Mouse (Mus musculus): ENCODE data around the gene Cyb561d1. TPM values are rescaled to one million over a fixed set of nuclear protein-coding genes. Genes with fewer than 3 reads are reported as not detected.

Cyb561d1 gene
- 39.0 and 42.1 TPM in 2 replicates for total RNA-seq (2023)

GRCm38 (mm10) chr3:108200329-108201323 is at the start of gene Cyb561d1:
Gene Cyb561d1 (minus strand): TSS chr3:108201212.

GRCm38 (mm10) chr3:108226558-108227350 is 25.7 kb upstream of the Cyb561d1 start, which contains the start of gene Sypl2:
Gene Sypl2 (minus strand): TSS chr3:108226648.

DNA sequence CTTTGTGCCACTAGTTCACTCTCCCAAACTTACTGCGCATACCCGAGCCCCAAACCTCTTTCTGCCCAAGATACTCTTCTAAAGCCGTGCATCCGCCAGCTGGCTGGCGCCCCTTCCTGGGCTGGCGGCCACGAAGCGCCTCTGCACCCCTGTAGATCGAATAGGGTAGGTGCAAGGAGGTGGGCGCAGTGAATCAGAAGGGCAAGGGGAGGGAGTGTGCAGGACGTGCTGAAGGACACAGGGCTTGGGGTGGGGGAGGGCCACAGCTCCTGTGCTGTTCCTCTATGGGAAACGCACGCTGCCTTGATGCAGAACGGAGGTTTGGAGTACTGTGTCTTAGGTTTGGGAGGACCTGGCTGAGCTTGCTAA is 9.7 kb upstream of the Cyb561d1 start, which contains the start of gene Atxn7l2:
TSS of gene Atxn7l2 (minus strand) at position 164 of the 369 bp plus-strand sequence.

GRCm38 (mm10) chr3:108186098-108187047 is 14.6 kb downstream of the Cyb561d1 start, which contains the start of gene Amigo1:
Gene Amigo1 (plus strand): TSS chr3:108186335.

GRCm38 (mm10) chr3:108154656-108155055 is 46.4 kb downstream of the Cyb561d1 start, which contains the start of gene Gpr61:
Gene Gpr61 (minus strand): TSS chr3:108154882.

Other genes with a start within 250 kb of the Cyb561d1 start
- not detected in 2 replicates for gene Gstm3, start 231.9 kb downstream of the Cyb561d1 start, total RNA-seq (2023)
- gene Gstm2, start 214.8 kb downstream of the Cyb561d1 start, total RNA-seq (2023): not detected in 2 replicates
- 84.1 TPM in 2 replicates for gene Gstm1, start 183.2 kb downstream of the Cyb561d1 start, total RNA-seq (2023)
- 5.0 and 5.9 TPM in 2 replicates for gene Gstm4, start 156.3 kb downstream of the Cyb561d1 start, total RNA-seq (2023)
- 66.8 and 71.1 TPM in 2 replicates for gene Ampd2, start 114.6 kb downstream of the Cyb561d1 start, total RNA-seq (2023)
- not detected in 2 replicates for gene Gnat2, start 108.4 kb downstream of the Cyb561d1 start, total RNA-seq (2023)
- 113 and 120 TPM in 2 replicates for gene Gnai3, start 55.1 kb downstream of the Cyb561d1 start, total RNA-seq (2023)
- gene Gpr61, start 46.3 kb downstream of the Cyb561d1 start, total RNA-seq (2023): not detected in 2 replicates
- gene Amigo1, start 14.9 kb downstream of the Cyb561d1 start, total RNA-seq (2023): 0.50 and 0.69 TPM in 2 replicates
- 10.2 and 11.0 TPM in 2 replicates for gene Atxn7l2, start 9.7 kb upstream of the Cyb561d1 start, total RNA-seq (2023)
- not detected in 2 replicates for gene Sypl2, start 25.4 kb upstream of the Cyb561d1 start, total RNA-seq (2023)
- 21.8 and 27.1 TPM in 2 replicates for gene Psma5, start 55.7 kb upstream of the Cyb561d1 start, total RNA-seq (2023)
- 139 and 173 TPM in 2 replicates for gene Sort1, start 82.9 kb upstream of the Cyb561d1 start, total RNA-seq (2023)
- 0.32 TPM in 1 of 2 replicates, not detected in the other for gene Mybphl, start 163.7 kb upstream of the Cyb561d1 start, total RNA-seq (2023)
- 6.2 TPM in 2 replicates for gene Psrc1, start 182.6 kb upstream of the Cyb561d1 start, total RNA-seq (2023)
- 0.60 and 0.68 TPM in 2 replicates for gene Celsr2, start 214.3 kb upstream of the Cyb561d1 start, total RNA-seq (2023)
- 41.8 and 57.4 TPM in 2 replicates for gene Sars, start 244.0 kb upstream of the Cyb561d1 start, total RNA-seq (2023)